Mouse (Mus musculus): ENCODE data around the gene Arsg.

DNA sequence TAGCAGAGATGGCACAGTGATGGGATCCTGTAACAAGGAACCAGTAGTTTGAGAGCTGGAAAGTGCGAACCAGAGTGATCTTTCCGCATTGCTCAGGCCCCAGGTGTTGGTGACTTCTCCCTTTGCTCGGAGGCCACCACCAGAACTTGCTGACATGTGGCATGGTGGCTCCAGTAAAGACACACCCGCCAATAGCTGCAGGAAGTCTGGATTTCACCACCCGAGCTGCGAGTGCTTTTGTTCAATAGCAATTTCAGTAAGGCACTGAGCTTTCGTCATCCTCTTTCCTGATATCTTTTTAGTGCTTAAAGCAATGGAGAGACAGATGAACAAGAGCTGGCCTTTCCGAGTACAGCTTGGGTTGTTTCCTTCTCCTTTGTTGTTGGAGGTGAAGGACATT, 7.3 kb downstream of the Arsg start:
- TF ChIP-seq CTCF (IDR thresholded peaks at IDR 0.05; ENCODE audit: low read depth) (no peak), EP300 (IDR thresholded peaks at IDR 0.05; ENCODE audit: low read depth) (no peak)
